Mouse (Mus musculus): Measurements from ENCODE around the gene Cct2. TPM values are rescaled to one million over a fixed set of nuclear protein-coding genes. Genes with fewer than 3 reads are reported as not detected.

Gene Cct2
- total RNA-seq, 2 experiments from 2014 or later, result 132 to 137 TPM

DNA sequence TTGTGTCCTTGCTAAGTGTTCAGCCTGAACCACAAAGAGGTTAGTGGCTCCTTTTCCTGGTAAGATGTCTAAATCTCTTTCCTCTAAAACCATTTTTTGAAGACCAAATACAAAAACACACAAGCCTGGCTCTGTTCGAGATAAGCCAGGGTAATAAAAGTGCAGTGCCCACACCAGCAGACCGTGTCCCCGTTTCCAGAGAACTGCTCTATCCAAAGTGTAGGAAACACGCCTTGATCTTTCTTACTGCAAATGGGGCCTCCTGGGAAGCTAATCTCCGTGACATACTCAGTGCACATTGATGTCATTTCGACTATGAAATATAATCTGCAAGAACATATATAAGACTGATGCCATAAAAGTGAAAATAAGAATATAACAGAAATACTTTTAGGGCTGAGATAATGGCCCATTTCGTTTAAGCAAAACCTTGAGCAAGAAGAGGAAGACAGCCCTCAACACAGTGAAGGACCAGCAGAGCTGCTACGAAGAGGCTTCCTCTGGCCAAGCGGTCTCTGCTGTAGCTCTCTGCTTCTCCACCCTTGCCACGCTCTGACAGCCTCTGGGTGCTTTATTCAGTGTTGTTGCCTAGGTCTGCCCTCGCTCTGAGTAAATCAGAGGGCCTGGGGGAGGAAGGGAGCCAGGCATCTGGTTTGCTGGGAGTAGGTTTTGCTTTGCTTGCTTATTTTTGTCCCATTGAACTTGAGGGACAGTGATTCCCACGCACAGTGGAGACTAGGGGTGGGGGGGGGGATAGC lies 57.7 kb downstream of the Cct2 start:
- no peak for DNase-seq
- intact Hi-C loops (cut with DNase I), result no loop called here

DNA sequence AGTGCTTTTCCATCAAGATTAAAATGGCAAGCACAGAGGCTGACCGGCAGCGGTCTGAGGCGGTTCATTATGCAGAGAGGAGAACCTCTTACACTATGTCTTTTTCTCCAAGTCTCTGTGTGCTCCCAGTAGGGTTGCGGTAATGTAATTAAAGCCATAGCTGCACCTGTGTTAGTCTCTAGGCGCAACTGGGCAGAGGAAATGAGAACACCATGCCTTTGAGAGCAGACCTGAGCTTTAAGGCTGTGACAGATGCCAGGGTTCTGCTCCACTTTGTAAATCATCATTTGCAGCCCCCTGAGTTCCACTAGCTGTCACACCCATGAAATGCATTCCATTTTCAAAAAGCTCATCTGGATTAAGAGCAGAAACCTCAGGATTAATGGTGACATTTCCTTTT lies 58.9 kb downstream of the Cct2 start:
- DNase-seq, result no peak

More for the DNA sequence above, 58.9 kb downstream of the Cct2 start:
- intact Hi-C loops (cut with DNase I), result no loop called here

Other genes starting within 250 kb of the Cct2 start
- 1 to 10 TPM; 1.3 to 1.5 TPM for gene Myrfl, start 166.9 kb downstream of the Cct2 start, total RNA-seq (2021)
- 10 to 100 TPM; 85.3 to 89.2 TPM for gene Rab3ip, start 113.0 kb downstream of the Cct2 start, total RNA-seq (2021)
- not detected for gene Gm10271, start 91.2 kb downstream of the Cct2 start, total RNA-seq (2021)
- 1 to 10 TPM; 4.3 to 4.7 TPM for gene Best3, start 77.5 kb downstream of the Cct2 start, total RNA-seq (2021)
- 100 to 1,000 TPM; 168 to 289 TPM for gene Lrrc10, start 18.5 kb downstream of the Cct2 start, total RNA-seq (2021)
- 10 to 100 TPM; 16.2 to 17.7 TPM for gene Frs2, start 84.7 kb upstream of the Cct2 start, total RNA-seq (2021)
- gene Yeats4, start 160.7 kb upstream of the Cct2 start, total RNA-seq (2021), result 10 to 100 TPM; 28.3 to 28.8 TPM
- not detected for gene 9530003J23Rik, start 174.9 kb upstream of the Cct2 start, total RNA-seq (2021)
- 100 to 1,000 TPM; 148 to 201 TPM for gene Lyz2, start 218.5 kb upstream of the Cct2 start, total RNA-seq (2021)
- gene Lyz1, start 229.1 kb upstream of the Cct2 start, total RNA-seq (2021), result 10 to 100 TPM; 14.0 to 16.1 TPM

All from heart, postnatal 36 days (tissue).